Mouse (Mus musculus) liver, adult 2 months (tissue): ENCODE measurements at regions not wholly inside any gene's neighbourhood (a gene's known extent, or its start where the extent isn't known, plus 50 kb on each side); places are given as distances from the start of the nearest gene placed in this dataset.

ENCODE experiments used
- CTCF ChIP-seq: fragments of 200-500 bp; IDR thresholded peaks from 2 replicates; pipeline ENCODE4 v1.5.1; 2011; ENCODE audit warnings: low read depth, low read length, control low read depth
- POLR2A ChIP-seq: fragments of 200-500 bp; IDR thresholded peaks from 2 replicates; pipeline ENCODE4 v1.6.1; 2011; ENCODE audit warnings: low read length, control low read depth; ENCODE audit not compliant: insufficient read depth; ENCODE audit errors: extremely low read depth

- TF ChIP-seq CTCF = no peak
- TF ChIP-seq POLR2A = no peak
Measured at GRCm38 (mm10) chr6:51641965-51642364, 118.3 kb downstream of the Snx10 start.
